Mouse (Mus musculus) embryonic fibroblast, embryonic 13.5 days (primary cell): ENCODE results near the gene Cryba4. TPM values are rescaled to one million over a fixed set of nuclear protein-coding genes. Genes with fewer than 3 reads are reported as not detected.

Source experiments
- H3K27ac ChIP-seq: 2 replicates; pipeline ENCODE4 v1.5.1; 2012; ENCODE audit warnings: low read length, control low read depth, inconsistent platforms; ENCODE audit not compliant: insufficient read depth
- H3K4me1 ChIP-seq: 2 replicates; pipeline ENCODE4 v1.6.1; 2011; ENCODE audit warnings: low read length; ENCODE audit not compliant: control insufficient read depth, insufficient read depth
- H3K4me3 ChIP-seq: 2 replicates; pipeline ENCODE4 v1.5.1; 2011; ENCODE audit warnings: mild to moderate bottlenecking, control low read depth, low read length; ENCODE audit not compliant: insufficient read depth
- CTCF ChIP-seq: IDR thresholded peaks from 2 replicates; pipeline ENCODE4 v1.5.1; 2011; ENCODE audit warnings: mild to moderate bottlenecking, control low read depth, low read length, moderate library complexity, borderline replicate concordance; ENCODE audit not compliant: insufficient read depth
- POLR2A ChIP-seq: IDR thresholded peaks from 2 replicates; pipeline ENCODE4 v1.6.1; 2011; ENCODE audit warnings: low read depth, mild to moderate bottlenecking, control low read depth, low read length, moderate library complexity
- polyA plus RNA-seq: library from polyadenylated mRNA; stranded (reverse); fragments of >200 nt; gene quantifications from 2 replicates; pipeline ENCODE4 v1.2.4, GENCODE M21; 2011; ENCODE audit warnings: low read depth; ENCODE audit not compliant: missing spikeins, insufficient read length

The Cryba4 gene
- polyA plus RNA-seq, 1 experiment: not detected

- H3K27ac ChIP-seq: no peak overlapping the region
- TF ChIP-seq CTCF (peak; percentile 97), POLR2A (no peak)
- no peak overlapping the region for H3K4me3 ChIP-seq
- H3K4me1 ChIP-seq: no peaks in the 10 kb centered on the region
These were observed 11.6 kb downstream of the Cryba4 start for GRCm38 (mm10) chr5:112240761-112241160.

- Histone ChIP-seq H3K4me1 (no peaks in the 10 kb centered on the region), H3K4me3 (no peak overlapping the region), H3K27ac (no peak overlapping the region)
- TF ChIP-seq POLR2A (no peak), CTCF (no peak)
These were observed 13.4 kb downstream of the Cryba4 start for GRCm38 (mm10) chr5:112238781-112239482.

- Histone ChIP-seq H3K27ac (no peak overlapping the region), H3K4me3 (no peak overlapping the region), H3K4me1 (no peaks in the 10 kb centered on the region)
- TF ChIP-seq POLR2A (no peak), CTCF (no peak)
These were observed 14.3 kb downstream of the Cryba4 start for GRCm38 (mm10) chr5:112237866-112238570.

GRCm38 (mm10) chr5:112237439-112237838 is 14.9 kb downstream of the Cryba4 start:
- Histone ChIP-seq H3K4me3 (no peak overlapping the region), H3K27ac (no peak overlapping the region), H3K4me1 (no peaks in the 10 kb centered on the region)
- TF ChIP-seq CTCF: no peak
- no peak for TF ChIP-seq POLR2A

GRCm38 (mm10) chr5:112236631-112237030 is 15.7 kb downstream of the Cryba4 start:
- Histone ChIP-seq H3K4me3 (no peak overlapping the region), H3K27ac (no peak overlapping the region), H3K4me1 (no peaks in the 10 kb centered on the region)
- TF ChIP-seq CTCF (no peak), POLR2A (no peak)

GRCm38 (mm10) chr5:112235806-112236205 is 16.5 kb downstream of the Cryba4 start:
- TF ChIP-seq CTCF: no peak
- no peak for TF ChIP-seq POLR2A
- H3K27ac ChIP-seq: no peak overlapping the region
- H3K4me3 ChIP-seq: no peak overlapping the region
- H3K4me1 ChIP-seq: no peaks in the 10 kb centered on the region

- Histone ChIP-seq H3K4me3 (no peak overlapping the region), H3K27ac (no peak overlapping the region), H3K4me1 (no peaks in the 10 kb centered on the region)
- no peak for TF ChIP-seq CTCF
- TF ChIP-seq POLR2A: no peak
These were observed 23.9 kb downstream of the Cryba4 start for GRCm38 (mm10) chr5:112228240-112229076.

- no peak overlapping the region for H3K4me3 ChIP-seq
- TF ChIP-seq POLR2A (no peak), CTCF (no peak)
- no peak overlapping the region for H3K27ac ChIP-seq
- no peaks in the 10 kb centered on the region for H3K4me1 ChIP-seq
These were observed 24.4 kb downstream of the Cryba4 start for GRCm38 (mm10) chr5:112227898-112228239.

GRCm38 (mm10) chr5:112227354-112227753 is 25.0 kb downstream of the Cryba4 start:
- Histone ChIP-seq H3K27ac (no peak overlapping the region), H3K4me1 (no peaks in the 10 kb centered on the region), H3K4me3 (peak overlapping the region; percentile 10; the same call in 1 of the 2 replicates)
- no peak for TF ChIP-seq POLR2A
- TF ChIP-seq CTCF: no peak

- H3K27ac ChIP-seq: no peak overlapping the region
These were observed 26.7 kb downstream of the Cryba4 start for GRCm38 (mm10) chr5:112225591-112225990.

More at GRCm38 (mm10) chr5:112225591-112225990, 26.7 kb downstream of the Cryba4 start:
- no peaks in the 10 kb centered on the region for H3K4me1 ChIP-seq
- no peak overlapping the region for H3K4me3 ChIP-seq
- TF ChIP-seq POLR2A: no peak
- TF ChIP-seq CTCF: no peak
